Mouse (Mus musculus): ENCODE measurements around the gene Scamp3. TPM values are rescaled to one million over a fixed set of nuclear protein-coding genes. Genes with fewer than 3 reads are reported as not detected.
A peak's percentile ranks its signal among the peaks of the same experiment; 100 is the strongest.
"Not testable (repeated sequence)": the region's sequence is repeated elsewhere in the genome, so short reads cannot be mapped to it uniquely, and the experiment has no call there.

Gene Scamp3
- 10 to 100 TPM; 66.2 to 72.5 (median 69.1) TPM for total RNA-seq (2022)

GRCm38 (mm10) chr3:89177242-89178106 is at the start of gene Scamp3:
Gene Scamp3, plus strand, starts transcription at chr3:89177473.
- peak; percentile 90 for DNase-seq (ENCODE audit: low spot score in 2 of 2)

- no peak for DNase-seq (ENCODE audit: low spot score in 2 of 2)
Observed at GRCm38 (mm10) chr3:89129908-89130307, 47.4 kb upstream of the Scamp3 start.

- peak; percentile 58 to 67 for DNase-seq (ENCODE audit: low spot score in 2 of 2)
Observed at GRCm38 (mm10) chr3:89131816-89132215, 45.5 kb upstream of the Scamp3 start.

DNA sequence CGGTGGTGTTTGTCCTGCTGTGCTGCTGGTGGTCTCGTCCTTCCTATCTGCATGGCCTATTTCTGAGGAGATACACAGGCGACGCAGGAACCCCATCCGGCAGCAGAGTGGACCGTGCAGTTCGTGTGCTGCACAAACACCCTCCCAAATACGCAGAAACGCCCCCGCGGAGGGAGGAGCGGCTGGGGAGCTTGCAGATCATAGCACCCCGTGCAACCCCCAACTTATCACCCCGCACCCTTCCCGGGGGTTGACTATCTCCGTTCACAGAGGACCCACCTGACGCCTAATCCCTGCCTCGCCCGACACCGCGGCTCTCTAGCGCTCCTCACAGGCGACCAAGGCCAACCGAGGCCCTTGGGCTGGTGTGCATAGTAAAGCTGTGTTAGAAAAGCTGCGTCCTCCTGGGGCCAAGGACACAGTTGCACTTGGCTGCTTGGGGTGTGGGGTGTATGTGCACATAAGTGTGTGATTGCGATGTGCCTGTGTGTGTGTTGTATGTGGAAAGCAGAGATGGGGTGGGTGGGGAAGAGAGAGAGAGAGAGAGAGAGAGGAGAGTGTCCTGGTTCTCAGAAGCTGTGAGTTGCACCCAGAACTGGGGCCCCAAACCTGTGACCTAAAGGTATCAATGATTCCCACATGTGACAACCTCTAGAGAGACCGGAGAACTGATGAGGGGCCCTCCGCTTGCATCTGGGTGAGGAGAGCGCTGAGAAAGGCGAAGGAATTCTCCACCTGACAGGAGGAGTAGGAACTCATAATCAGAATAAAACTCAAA is 44.8 kb upstream of the Scamp3 start:
- DNase-seq (ENCODE audit: low spot score in 2 of 2): peak; percentile 24 to 39

GRCm38 (mm10) chr3:89133063-89133450 is 44.2 kb upstream of the Scamp3 start:
- DNase-seq (ENCODE audit: low spot score in 2 of 2): no peak

- no peak for DNase-seq (ENCODE audit: low spot score in 2 of 2)
Observed at GRCm38 (mm10) chr3:89133752-89134151, 43.5 kb upstream of the Scamp3 start.

- no peak for DNase-seq (ENCODE audit: low spot score in 2 of 2)
Observed at GRCm38 (mm10) chr3:89135958-89136357, 41.3 kb upstream of the Scamp3 start, which contains the start of gene Pklr. Gene Pklr, plus strand, starts transcription at chr3:89136142.

- no peak for DNase-seq (ENCODE audit: low spot score in 2 of 2)
Observed at GRCm38 (mm10) chr3:89136365-89136764, 40.9 kb upstream of the Scamp3 start.

DNA sequence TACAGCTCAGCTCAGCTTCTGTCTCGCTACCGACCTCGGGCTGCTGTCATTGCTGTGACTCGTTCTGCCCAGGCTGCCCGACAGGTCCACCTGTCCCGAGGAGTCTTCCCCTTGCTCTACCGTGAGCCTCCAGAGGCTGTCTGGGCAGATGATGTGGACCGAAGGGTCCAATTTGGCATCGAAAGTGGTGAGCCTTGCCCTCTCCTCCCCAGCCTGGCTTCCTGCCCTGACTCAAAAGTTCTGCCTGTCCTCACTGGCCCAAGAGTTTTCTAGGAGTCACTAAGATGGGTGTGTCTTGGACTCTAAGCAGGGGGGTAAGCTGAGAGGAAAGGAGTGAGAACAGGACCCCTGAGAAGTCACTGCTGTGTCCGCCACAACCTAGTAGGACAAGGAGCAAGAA is 32.5 kb upstream of the Scamp3 start:
- no peak for DNase-seq (ENCODE audit: low spot score in 2 of 2)

GRCm38 (mm10) chr3:89145566-89145965 is 31.7 kb upstream of the Scamp3 start:
- DNase-seq (ENCODE audit: low spot score in 2 of 2): no peak

DNA sequence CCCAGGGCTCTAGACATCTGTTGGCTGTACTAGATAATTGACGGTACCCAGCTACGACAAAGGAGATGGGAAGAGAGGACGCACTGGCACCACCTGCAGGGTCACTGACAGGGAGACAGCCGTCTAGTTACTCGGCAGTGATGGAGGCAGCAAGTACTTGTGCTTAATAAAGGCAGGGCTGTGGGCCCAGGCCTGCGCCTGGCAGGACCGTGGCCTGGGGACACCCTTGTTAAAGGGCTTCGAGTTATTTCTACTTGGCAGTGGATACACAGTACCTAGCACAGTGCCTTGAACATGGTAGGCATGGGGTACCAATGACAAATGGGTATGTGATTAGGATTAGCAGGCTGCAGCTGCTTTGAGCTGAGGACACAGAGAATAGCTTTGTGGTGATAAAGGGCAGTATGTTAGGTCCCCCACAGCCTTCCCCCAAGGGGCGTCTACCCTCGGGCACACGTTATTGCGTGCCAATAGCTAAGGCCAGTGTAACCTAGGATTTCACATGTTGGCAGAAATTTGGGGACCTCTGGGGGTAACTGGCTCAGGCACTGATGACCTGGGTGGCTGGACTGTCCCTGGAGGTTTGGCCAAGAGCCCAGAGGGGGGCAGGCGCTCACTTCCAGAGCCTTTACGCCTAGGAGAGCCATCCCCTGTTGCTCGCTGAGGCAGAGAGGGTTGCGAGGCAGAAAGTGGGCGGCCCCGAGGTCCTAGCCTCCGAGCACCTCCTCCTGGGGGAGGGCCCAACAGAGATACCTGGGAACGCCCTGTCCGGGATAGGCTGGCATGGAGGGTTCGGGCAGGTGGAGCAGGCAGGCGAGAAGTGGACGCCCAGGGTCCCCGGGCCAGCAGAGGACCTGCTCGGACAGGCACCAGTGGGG is 29.9 kb upstream of the Scamp3 start:
- DNase-seq (ENCODE audit: low spot score in 2 of 2): no peak

DNA sequence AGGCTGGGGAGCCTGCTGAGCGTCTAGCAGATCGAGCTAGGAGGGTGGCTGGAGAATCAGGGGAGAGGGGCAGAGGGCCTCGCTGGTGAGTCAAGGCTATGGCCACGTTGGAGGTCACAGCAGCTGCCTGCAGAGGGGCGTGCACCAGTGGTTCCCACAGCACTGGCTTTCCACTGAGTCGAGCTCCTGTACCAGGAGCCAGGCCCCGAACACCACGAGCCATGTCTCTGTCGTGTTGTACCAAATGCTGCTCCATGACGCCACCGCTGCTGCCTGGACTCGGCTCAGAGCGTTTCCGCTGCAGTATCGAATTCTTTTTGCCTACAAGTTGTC is 29.3 kb upstream of the Scamp3 start:
- DNase-seq (ENCODE audit: low spot score in 2 of 2): no peak

DNA sequence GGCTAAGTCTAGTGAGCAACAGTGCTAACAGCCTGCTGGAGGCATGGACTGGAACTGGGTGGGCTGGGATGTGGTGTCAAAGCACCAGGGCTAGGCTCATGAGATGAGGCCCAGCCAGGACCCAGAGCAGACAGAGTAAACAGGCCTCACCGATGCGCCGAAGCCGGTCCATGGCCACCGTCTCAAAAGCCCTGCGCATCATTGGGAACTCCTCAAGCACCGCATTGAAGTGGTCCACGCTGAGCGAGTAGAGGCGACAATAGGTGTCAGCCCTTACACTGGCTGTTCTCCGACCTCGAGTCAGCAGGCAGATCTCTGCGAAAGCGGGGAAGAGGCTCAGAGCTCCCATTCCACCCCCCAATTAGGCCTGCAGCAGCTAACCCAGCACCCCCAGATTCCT is 28.7 kb upstream of the Scamp3 start:
- DNase-seq (ENCODE audit: low spot score in 2 of 2): no peak

DNA sequence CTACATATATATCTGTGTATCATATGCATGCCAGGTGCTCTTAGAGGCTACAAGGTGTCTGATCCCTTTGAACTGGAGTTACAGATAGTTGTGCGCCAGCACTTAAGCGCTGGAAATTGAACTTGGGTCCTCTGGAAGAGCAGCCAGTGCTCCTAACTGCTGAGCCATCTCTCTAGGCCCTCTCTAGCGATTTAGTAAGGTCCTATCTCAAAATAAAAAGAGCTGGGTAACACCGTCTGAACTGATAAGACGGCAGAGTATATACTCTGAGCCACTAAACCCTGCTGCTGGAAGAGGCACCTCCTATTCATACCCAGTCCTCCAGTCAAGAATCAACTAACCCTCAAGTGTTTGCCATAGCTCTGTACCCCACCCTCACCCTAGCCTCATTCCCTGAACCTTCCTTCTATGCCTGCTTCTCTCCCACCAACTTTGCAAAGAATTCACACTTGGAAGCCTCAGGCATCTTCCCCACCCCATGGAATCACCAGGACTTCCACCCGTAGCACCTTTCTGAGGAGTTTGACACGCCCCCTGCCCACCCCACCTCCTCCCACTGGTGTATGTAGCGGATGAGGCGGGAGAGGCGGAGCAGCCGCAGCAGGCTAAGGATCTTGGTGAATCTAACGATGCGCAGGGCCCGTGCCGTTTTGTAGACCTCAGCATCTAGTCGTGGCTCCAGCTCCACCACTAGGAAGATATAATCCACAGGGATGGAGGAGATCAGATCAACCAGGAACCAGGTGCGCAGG is 25.0 kb upstream of the Scamp3 start:
- DNase-seq (ENCODE audit: low spot score in 2 of 2): no peak

GRCm38 (mm10) chr3:89156951-89157350 is 20.3 kb upstream of the Scamp3 start:
- no peak for DNase-seq (ENCODE audit: low spot score in 2 of 2)

- DNase-seq (ENCODE audit: low spot score in 2 of 2): no peak
Observed at GRCm38 (mm10) chr3:89158651-89159050, 18.6 kb upstream of the Scamp3 start.

DNA sequence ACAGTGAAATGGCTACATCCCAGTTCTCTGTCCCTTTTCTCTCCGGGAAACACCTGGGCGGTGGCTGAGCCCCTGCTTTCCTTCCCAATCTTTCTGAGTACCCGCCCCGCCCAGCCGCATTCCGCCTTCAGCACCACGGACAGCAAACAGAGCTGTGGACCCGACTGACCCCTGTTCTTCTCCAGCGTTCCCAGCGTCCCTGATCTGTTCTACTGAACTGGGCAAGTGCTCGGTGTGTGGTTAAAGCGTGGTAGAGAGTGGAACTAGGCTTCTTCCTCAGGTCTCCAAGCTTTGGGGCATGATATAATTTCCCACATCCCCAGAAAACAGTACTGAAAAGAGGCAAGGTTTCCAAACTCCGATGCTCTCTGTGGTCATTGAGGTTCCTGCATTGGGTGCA is 18.1 kb upstream of the Scamp3 start:
- DNase-seq (ENCODE audit: low spot score in 2 of 2): no peak

DNA sequence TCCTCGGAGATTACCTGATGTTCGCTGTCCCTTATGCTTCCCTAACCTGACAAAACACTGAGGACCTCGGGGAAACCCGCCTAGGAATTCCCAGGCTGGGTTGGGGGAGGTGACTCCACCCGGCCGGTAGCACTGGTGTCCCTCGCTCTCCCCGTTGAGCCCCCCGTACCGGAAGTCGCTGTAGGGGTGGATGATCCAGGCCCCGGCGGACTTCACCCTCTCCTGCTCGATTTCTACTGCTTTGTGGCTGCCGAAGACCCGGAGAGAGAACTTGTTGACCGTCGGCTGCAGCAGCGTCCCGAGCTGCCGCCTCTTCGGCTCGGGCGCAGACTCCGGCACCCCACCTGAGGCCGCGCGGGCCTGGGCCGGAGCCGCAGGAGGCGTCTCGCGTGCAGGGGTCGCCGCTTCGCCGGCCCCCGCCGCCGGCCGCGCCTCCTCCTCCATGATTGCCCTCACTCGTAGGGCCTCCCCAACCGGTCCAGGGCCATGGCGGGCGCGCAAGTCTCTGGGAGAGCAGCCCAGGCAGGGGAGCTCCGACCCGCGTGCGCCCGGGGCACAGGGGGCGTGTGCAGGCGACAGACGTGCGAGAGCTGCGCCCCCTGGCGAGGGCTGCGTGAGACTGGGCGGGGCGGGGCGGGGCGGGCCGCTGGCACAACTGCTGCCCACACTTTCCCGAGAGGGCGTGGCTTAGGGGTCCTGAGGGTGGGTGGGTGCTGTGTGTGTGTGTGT is 17.5 kb upstream of the Scamp3 start, which contains the start of gene Hcn3:
Hcn3 (minus strand) TSS at position 581 of the 729 bp plus-strand sequence.
- DNase-seq (ENCODE audit: low spot score in 2 of 2): no peak

- not testable (repeated sequence) for DNase-seq (ENCODE audit: low spot score in 2 of 2)
Observed at GRCm38 (mm10) chr3:89161207-89161606, 16.1 kb upstream of the Scamp3 start.

GRCm38 (mm10) chr3:89161786-89162185 is 15.5 kb upstream of the Scamp3 start:
- DNase-seq (ENCODE audit: low spot score in 2 of 2): no peak

Data from layer of hippocampus, adult 8-10 months (tissue).